Mouse (Mus musculus) heart, embryonic 13.5 days (tissue): ENCODE measurements at regions not wholly inside any gene's neighbourhood (a gene's known extent, or its start where the extent isn't known, plus 50 kb on each side); places are given as distances from the start of the nearest gene placed in this dataset.

Experiments used
- ATAC-seq: fragments of 200-750 bp; cut with Nextera tagmentation; 2 replicates; pipeline ENCODE4 v1.8.0; 2017; ENCODE audit warnings: moderate TSS enrichment; ENCODE audit not compliant: insufficient number of reproducible peaks, low FRiP score, low TSS enrichment; ENCODE audit errors: extremely low read depth
- H3K27ac ChIP-seq: fragments of 300-500 bp; sonication (generic); replicated peaks from 2 replicates; pipeline ENCODE4 v1.5.1; 2015; ENCODE audit warnings: moderate library complexity, mild to moderate bottlenecking, inconsistent platforms
- H3K27me3 ChIP-seq: fragments of 300-500 bp; sonication (generic); replicated peaks from 2 replicates; pipeline ENCODE4 v1.6.1; 2015; ENCODE audit warnings: mild to moderate bottlenecking, inconsistent platforms
- H3K36me3 ChIP-seq: fragments of 300-500 bp; sonication (generic); 2 replicates; pipeline ENCODE4 v1.6.1; 2015; ENCODE audit warnings: mild to moderate bottlenecking, inconsistent platforms
- H3K4me1 ChIP-seq: fragments of 300-500 bp; sonication (generic); 2 replicates; pipeline ENCODE4 v1.6.1; 2015; ENCODE audit warnings: inconsistent platforms
- H3K4me2 ChIP-seq: fragments of 300-500 bp; sonication (generic); 2 replicates; pipeline ENCODE4 v1.6.1; 2015; ENCODE audit warnings: inconsistent platforms, mild to moderate bottlenecking, moderate library complexity
- H3K4me3 ChIP-seq: fragments of 300-500 bp; sonication (generic); 2 replicates; pipeline ENCODE4 v1.5.1; 2015; ENCODE audit warnings: moderate library complexity, mild to moderate bottlenecking, inconsistent platforms
- H3K9ac ChIP-seq: fragments of 300-500 bp; sonication (generic); 2 replicates; pipeline ENCODE4 v1.6.1; 2015; ENCODE audit warnings: inconsistent platforms, mild to moderate bottlenecking, moderate library complexity
- H3K9me3 ChIP-seq: fragments of 300-500 bp; sonication (generic); 2 replicates; pipeline ENCODE4 v1.6.1; 2016; ENCODE audit warnings: inconsistent platforms
- WGBS: fragments of 180-500 bp; shearing (Covaris S2); methylation state at CpG from one replicate; pipeline ENCODE4 v1.1.7; 2015; ENCODE audit warnings: mixed read lengths; 5-methylcytosine and 5-hydroxymethylcytosine counted together

GRCm38 (mm10) chr12:17085209-17085574, 73.7 kb upstream of the 2410004P03Rik start:
- 48% methylated on average over 5 of the region's 5 CpGs for WGBS
- no peak overlapping the region for H3K27ac ChIP-seq
- no peaks in the 10 kb centered on the region for H3K36me3 ChIP-seq
- no peak for ATAC-seq
- no peak overlapping the region for H3K9ac ChIP-seq
- no peaks in the 10 kb centered on the region for H3K9me3 ChIP-seq
- no peak overlapping the region for H3K4me3 ChIP-seq
- no peaks in the 10 kb centered on the region for H3K27me3 ChIP-seq
- no peak overlapping the region for H3K4me2 ChIP-seq
- peaks cover 53% of the 10 kb centered on the region for H3K4me1 ChIP-seq

- Histone ChIP-seq H3K27me3 (no peaks in the 10 kb centered on the region), H3K9me3 (no peaks in the 10 kb centered on the region), H3K4me1 (peaks cover 48% of the 10 kb centered on the region), H3K4me3 (no peak overlapping the region), H3K9ac (no peak overlapping the region), H3K27ac (no peak overlapping the region), H3K36me3 (no peaks in the 10 kb centered on the region), H3K4me2 (no peak overlapping the region)
- 34% methylated on average over 9 of the region's 9 CpGs for WGBS
- ATAC-seq = no peak
These were observed 73.1 kb upstream of the 2410004P03Rik start for GRCm38 (mm10) chr12:17084499-17085208.

- Histone ChIP-seq H3K9ac (no peak overlapping the region), H3K4me2 (no peak overlapping the region), H3K27me3 (no peaks in the 10 kb centered on the region), H3K27ac (no peak overlapping the region), H3K36me3 (no peaks in the 10 kb centered on the region), H3K9me3 (no peaks in the 10 kb centered on the region), H3K4me3 (no peak overlapping the region), H3K4me1 (no peaks in the 10 kb centered on the region)
- WGBS = 84% methylated on average over 15 of the region's 15 CpGs
- ATAC-seq = no peak
These were observed 60.3 kb upstream of the 2410004P03Rik start for GRCm38 (mm10) chr12:17071691-17072454.

DNA sequence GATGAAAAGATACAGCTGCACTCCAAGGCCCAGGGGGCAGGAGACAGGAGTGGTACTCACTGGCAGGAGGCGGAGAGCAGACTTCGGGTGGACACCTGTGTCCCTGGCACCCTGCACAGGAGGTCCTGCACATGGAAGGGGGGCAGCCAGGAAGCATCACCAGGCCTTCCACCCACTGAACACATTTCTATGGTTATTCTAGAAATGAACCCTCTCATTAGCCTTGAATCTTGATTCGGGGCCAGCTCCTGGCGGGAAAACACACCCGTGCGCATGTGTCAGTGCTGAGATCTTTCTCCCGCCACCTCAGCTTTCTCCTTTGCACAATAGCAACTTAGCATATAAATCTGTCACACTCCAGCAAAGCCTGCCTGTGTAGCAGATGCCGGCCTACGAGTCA, 58.3 kb upstream of the 2410004P03Rik start:
- Histone ChIP-seq H3K4me2 (no peak overlapping the region), H3K27me3 (no peaks in the 10 kb centered on the region), H3K4me1 (no peaks in the 10 kb centered on the region), H3K27ac (no peak overlapping the region), H3K36me3 (no peaks in the 10 kb centered on the region), H3K9me3 (no peaks in the 10 kb centered on the region), H3K4me3 (no peak overlapping the region), H3K9ac (no peak overlapping the region)
- ATAC-seq = no peak
- WGBS = 81% methylated on average over 9 of the region's 9 CpGs

GRCm38 (mm10) chr12:17069161-17069560, 57.6 kb upstream of the 2410004P03Rik start:
- WGBS = 72% methylated on average over 5 of the region's 5 CpGs
- H3K9me3 ChIP-seq = no peaks in the 10 kb centered on the region
- no peak overlapping the region for H3K4me3 ChIP-seq
- H3K27me3 ChIP-seq = no peaks in the 10 kb centered on the region
- H3K9ac ChIP-seq = no peak overlapping the region
- ATAC-seq = no peak
- no peaks in the 10 kb centered on the region for H3K36me3 ChIP-seq
- no peak overlapping the region for H3K27ac ChIP-seq
- no peak overlapping the region for H3K4me2 ChIP-seq
- no peaks in the 10 kb centered on the region for H3K4me1 ChIP-seq

DNA sequence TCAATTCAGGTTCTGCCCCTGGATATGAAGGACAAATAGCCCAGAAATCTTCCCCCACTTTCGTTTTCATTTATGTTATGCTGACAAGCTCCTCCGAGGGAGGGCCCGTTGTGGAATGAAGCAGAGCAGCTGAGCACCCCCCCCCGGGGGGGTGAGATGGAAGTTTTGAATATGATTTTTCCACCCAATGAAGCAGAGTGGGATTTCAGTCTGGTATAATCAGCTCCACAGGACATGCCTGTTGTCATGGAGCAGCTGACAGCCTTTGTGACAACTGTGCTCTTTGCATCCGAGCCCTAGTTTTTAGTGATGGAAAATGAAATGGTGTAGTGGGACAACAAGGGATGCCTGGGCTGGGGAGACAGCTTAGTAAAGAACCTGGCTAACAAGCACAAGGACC, 52.4 kb upstream of the 2410004P03Rik start:
- 52% methylated on average over 5 of the region's 5 CpGs for WGBS

More for the DNA sequence above, 52.4 kb upstream of the 2410004P03Rik start:
- Histone ChIP-seq H3K27ac (no peak overlapping the region), H3K4me2 (no peak overlapping the region), H3K36me3 (no peaks in the 10 kb centered on the region), H3K4me1 (no peaks in the 10 kb centered on the region), H3K9ac (no peak overlapping the region), H3K9me3 (no peaks in the 10 kb centered on the region), H3K27me3 (no peaks in the 10 kb centered on the region), H3K4me3 (no peak overlapping the region)
- ATAC-seq = no peak
